Mouse (Mus musculus): ENCODE results near the gene Clpb. TPM values are rescaled to one million over a fixed set of nuclear protein-coding genes. Genes with fewer than 3 reads are reported as not detected.

The Clpb gene
- total RNA-seq, 1 experiment from 2014 or later = 20.1 TPM

GRCm38 (mm10) chr7:101696931-101697723 is 33.7 kb downstream of the Clpb start:
- ATAC-seq (replicated peaks in 1 of 2; ENCODE audit: insufficient read depth in 1 of 2, low FRiP score in 2 of 2, low TSS enrichment in 1 of 2, low read depth in 1 of 2, poor library complexity in 2 of 2, severe bottlenecking in 2 of 2) = peak in 1 of 2 experiments; percentile 42; a peak in 1 of 4 replicates

GRCm38 (mm10) chr7:101700296-101700695 is 36.9 kb downstream of the Clpb start:
- ATAC-seq (replicated peaks in 1 of 2; ENCODE audit: insufficient read depth in 1 of 2, low FRiP score in 2 of 2, low TSS enrichment in 1 of 2, low read depth in 1 of 2, poor library complexity in 2 of 2, severe bottlenecking in 2 of 2) = no peak

- ATAC-seq (replicated peaks in 1 of 2; ENCODE audit: insufficient read depth in 1 of 2, low FRiP score in 2 of 2, low TSS enrichment in 1 of 2, low read depth in 1 of 2, poor library complexity in 2 of 2, severe bottlenecking in 2 of 2) = no peak
Measured at GRCm38 (mm10) chr7:101702706-101703105, 39.3 kb downstream of the Clpb start.

- no peak for ATAC-seq (replicated peaks in 1 of 2; ENCODE audit: insufficient read depth in 1 of 2, low FRiP score in 2 of 2, low TSS enrichment in 1 of 2, low read depth in 1 of 2, poor library complexity in 2 of 2, severe bottlenecking in 2 of 2)
Measured at GRCm38 (mm10) chr7:101709586-101709985, 46.2 kb downstream of the Clpb start.

- no peak for ATAC-seq (replicated peaks in 1 of 2; ENCODE audit: insufficient read depth in 1 of 2, low FRiP score in 2 of 2, low TSS enrichment in 1 of 2, low read depth in 1 of 2, poor library complexity in 2 of 2, severe bottlenecking in 2 of 2)
Measured at GRCm38 (mm10) chr7:101710236-101710635, 46.8 kb downstream of the Clpb start.

GRCm38 (mm10) chr7:101713828-101714400 is 50.5 kb downstream of the Clpb start:
- ATAC-seq (replicated peaks in 1 of 2; ENCODE audit: insufficient read depth in 1 of 2, low FRiP score in 2 of 2, low TSS enrichment in 1 of 2, low read depth in 1 of 2, poor library complexity in 2 of 2, severe bottlenecking in 2 of 2) = no peak

GRCm38 (mm10) chr7:101715041-101715551 is 51.7 kb downstream of the Clpb start:
- no peak for ATAC-seq (replicated peaks in 1 of 2; ENCODE audit: insufficient read depth in 1 of 2, low FRiP score in 2 of 2, low TSS enrichment in 1 of 2, low read depth in 1 of 2, poor library complexity in 2 of 2, severe bottlenecking in 2 of 2)

GRCm38 (mm10) chr7:101720356-101720755 is 56.9 kb downstream of the Clpb start:
- ATAC-seq (replicated peaks in 1 of 2; ENCODE audit: insufficient read depth in 1 of 2, low FRiP score in 2 of 2, low TSS enrichment in 1 of 2, low read depth in 1 of 2, poor library complexity in 2 of 2, severe bottlenecking in 2 of 2) = no peak

GRCm38 (mm10) chr7:101725081-101725480 is 61.6 kb downstream of the Clpb start:
- no peak for ATAC-seq (replicated peaks in 1 of 2; ENCODE audit: insufficient read depth in 1 of 2, low FRiP score in 2 of 2, low TSS enrichment in 1 of 2, low read depth in 1 of 2, poor library complexity in 2 of 2, severe bottlenecking in 2 of 2)

- no peak for ATAC-seq (replicated peaks in 1 of 2; ENCODE audit: insufficient read depth in 1 of 2, low FRiP score in 2 of 2, low TSS enrichment in 1 of 2, low read depth in 1 of 2, poor library complexity in 2 of 2, severe bottlenecking in 2 of 2)
Measured at GRCm38 (mm10) chr7:101726980-101727379, 63.5 kb downstream of the Clpb start.

GRCm38 (mm10) chr7:101732096-101732495 is 68.7 kb downstream of the Clpb start:
- no peak for ATAC-seq (replicated peaks in 1 of 2; ENCODE audit: insufficient read depth in 1 of 2, low FRiP score in 2 of 2, low TSS enrichment in 1 of 2, low read depth in 1 of 2, poor library complexity in 2 of 2, severe bottlenecking in 2 of 2)

- ATAC-seq (replicated peaks in 1 of 2; ENCODE audit: insufficient read depth in 1 of 2, low FRiP score in 2 of 2, low TSS enrichment in 1 of 2, low read depth in 1 of 2, poor library complexity in 2 of 2, severe bottlenecking in 2 of 2) = no peak
Measured at GRCm38 (mm10) chr7:101733042-101733441, 69.6 kb downstream of the Clpb start.

- ATAC-seq (replicated peaks in 1 of 2; ENCODE audit: insufficient read depth in 1 of 2, low FRiP score in 2 of 2, low TSS enrichment in 1 of 2, low read depth in 1 of 2, poor library complexity in 2 of 2, severe bottlenecking in 2 of 2) = no peak
Measured at GRCm38 (mm10) chr7:101735297-101735696, 71.9 kb downstream of the Clpb start.

- ATAC-seq (replicated peaks in 1 of 2; ENCODE audit: insufficient read depth in 1 of 2, low FRiP score in 2 of 2, low TSS enrichment in 1 of 2, low read depth in 1 of 2, poor library complexity in 2 of 2, severe bottlenecking in 2 of 2) = no peak
Measured at GRCm38 (mm10) chr7:101737735-101738134, 74.3 kb downstream of the Clpb start.

GRCm38 (mm10) chr7:101739602-101740001 is 76.2 kb downstream of the Clpb start:
- ATAC-seq (replicated peaks in 1 of 2; ENCODE audit: insufficient read depth in 1 of 2, low FRiP score in 2 of 2, low TSS enrichment in 1 of 2, low read depth in 1 of 2, poor library complexity in 2 of 2, severe bottlenecking in 2 of 2) = no peak

- ATAC-seq (replicated peaks in 1 of 2; ENCODE audit: insufficient read depth in 1 of 2, low FRiP score in 2 of 2, low TSS enrichment in 1 of 2, low read depth in 1 of 2, poor library complexity in 2 of 2, severe bottlenecking in 2 of 2) = no peak
Measured at GRCm38 (mm10) chr7:101743487-101743886, 80.1 kb downstream of the Clpb start.

- no peak for ATAC-seq (replicated peaks in 1 of 2; ENCODE audit: insufficient read depth in 1 of 2, low FRiP score in 2 of 2, low TSS enrichment in 1 of 2, low read depth in 1 of 2, poor library complexity in 2 of 2, severe bottlenecking in 2 of 2)
Measured at GRCm38 (mm10) chr7:101746559-101747334, 83.3 kb downstream of the Clpb start.

- ATAC-seq (replicated peaks in 1 of 2; ENCODE audit: insufficient read depth in 1 of 2, low FRiP score in 2 of 2, low TSS enrichment in 1 of 2, low read depth in 1 of 2, poor library complexity in 2 of 2, severe bottlenecking in 2 of 2) = no peak
Measured at GRCm38 (mm10) chr7:101750268-101750667, 86.8 kb downstream of the Clpb start.

All from hematopoietic stem cell, adult 5-6 weeks (primary cell).